Mouse (Mus musculus) kidney, postnatal 10 days (tissue): ENCODE data around the gene Clcf1.
"Not testable (repeated sequence)": the region's sequence is repeated elsewhere in the genome, so short reads cannot be mapped to it uniquely, and the experiment has no call there.

Experiments
- DNase-seq: peaks from one replicate; pipeline ENCODE4 v3.0.0; 2021; ENCODE audit warnings: mixed read lengths

Clcf1 gene

DNA sequence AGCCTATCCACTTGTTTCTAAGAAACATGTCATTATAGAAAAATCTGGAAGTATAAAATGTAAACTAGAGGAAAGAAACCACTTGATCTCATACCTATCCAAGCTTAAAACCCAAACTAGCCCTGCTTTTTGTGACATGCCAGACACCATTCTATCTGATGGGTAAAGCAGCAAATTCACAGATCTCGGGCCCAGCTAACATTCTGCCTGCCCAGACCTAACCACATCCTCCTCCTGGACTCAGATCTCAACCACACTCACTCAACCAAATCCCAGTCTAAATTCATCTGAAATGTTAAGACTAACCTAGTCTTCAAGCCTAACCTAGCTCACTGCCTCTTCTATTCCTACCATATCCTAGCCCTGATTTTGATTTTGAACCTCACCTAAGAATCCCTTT is 4.7 kb downstream of the Clcf1 start:
- DNase-seq: no peak

DNA sequence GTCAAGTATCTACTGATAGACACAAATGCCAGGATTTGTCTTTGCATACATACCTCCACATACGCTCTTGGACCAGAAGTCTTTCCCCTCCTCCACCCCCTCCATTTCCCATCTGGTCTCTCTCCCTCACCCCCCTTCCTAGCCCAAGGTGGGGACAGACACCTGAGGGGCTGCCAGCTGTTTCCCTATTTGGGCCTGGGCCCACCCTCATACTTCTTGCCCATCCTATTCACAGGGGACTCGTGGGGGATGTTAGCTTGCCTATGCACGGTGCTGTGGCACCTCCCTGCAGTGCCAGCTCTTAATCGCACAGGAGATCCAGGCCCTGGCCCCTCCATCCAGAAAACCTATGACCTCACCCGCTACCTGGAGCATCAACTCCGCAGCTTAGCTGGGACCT is 5.9 kb downstream of the Clcf1 start:
- no peak for DNase-seq

DNA sequence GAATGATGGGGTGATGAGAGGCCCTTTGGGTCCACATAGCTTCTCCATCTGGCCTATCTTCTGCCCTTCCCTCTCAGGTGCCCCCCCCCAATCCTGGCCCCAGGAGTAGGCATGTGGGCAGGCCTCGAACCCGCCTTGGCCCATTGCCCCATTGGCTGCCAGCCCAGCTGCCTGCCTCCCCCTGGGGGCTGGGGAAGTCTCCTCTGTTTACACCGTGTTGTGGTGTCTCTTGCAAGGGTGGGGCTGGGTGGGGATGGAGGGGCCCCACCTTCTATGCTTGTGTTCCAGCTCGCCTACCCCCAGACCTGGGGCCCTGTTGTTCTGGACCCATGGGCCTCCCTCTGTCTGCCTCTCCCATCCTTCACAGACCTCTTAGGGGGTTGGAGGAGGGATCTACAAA is 6.4 kb downstream of the Clcf1 start:
- peak; percentile 60 for DNase-seq

DNA sequence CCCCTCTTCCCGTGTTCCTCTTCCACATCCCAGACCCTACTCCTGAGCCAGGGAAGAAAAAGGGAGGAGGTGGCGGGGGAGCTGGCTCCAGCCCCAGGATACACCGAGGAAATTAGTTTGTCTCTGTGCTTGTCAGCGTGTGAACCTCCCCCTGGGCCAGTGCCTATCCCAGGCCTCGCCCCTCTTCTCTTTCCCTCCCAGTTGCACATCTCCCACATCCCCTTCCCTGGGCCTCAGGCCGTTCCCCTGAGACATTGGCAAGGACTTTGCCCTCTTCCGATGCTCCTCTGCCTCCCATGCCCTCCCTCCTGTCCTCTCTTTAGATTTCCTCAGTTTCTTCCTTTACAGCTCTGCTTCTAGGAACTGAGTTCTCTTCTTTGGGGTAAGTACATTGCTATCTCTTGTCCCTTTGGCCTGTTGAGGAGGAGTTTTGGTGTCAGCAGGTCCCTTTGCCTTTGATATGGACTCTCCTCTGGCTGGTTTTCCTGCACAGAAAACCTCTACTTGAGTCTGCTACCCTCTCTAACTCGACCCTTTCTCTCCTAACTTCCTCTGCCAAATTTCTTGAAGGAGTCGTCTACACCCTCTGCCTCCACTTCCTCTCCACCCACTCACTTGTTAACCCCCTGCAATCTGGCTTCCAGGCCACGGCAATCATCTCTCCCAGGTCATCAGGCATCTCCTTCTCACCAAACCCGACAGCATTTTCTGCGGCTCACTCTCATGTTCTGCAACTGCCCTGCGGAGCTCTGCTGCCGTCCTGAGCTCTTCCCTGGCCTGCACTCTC is 7.1 kb downstream of the Clcf1 start:
- peak; percentile 67 for DNase-seq

DNA sequence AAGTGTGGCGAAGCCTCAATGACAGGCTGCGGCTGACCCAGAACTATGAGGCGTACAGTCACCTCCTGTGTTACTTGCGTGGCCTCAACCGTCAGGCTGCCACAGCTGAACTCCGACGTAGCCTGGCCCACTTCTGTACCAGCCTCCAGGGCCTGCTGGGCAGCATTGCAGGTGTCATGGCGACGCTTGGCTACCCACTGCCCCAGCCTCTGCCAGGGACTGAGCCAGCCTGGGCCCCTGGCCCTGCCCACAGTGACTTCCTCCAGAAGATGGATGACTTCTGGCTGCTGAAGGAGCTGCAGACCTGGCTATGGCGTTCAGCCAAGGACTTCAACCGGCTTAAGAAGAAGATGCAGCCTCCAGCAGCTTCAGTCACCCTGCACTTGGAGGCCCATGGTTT is 8.1 kb downstream of the Clcf1 start:
- DNase-seq: peak; percentile 80

DNA sequence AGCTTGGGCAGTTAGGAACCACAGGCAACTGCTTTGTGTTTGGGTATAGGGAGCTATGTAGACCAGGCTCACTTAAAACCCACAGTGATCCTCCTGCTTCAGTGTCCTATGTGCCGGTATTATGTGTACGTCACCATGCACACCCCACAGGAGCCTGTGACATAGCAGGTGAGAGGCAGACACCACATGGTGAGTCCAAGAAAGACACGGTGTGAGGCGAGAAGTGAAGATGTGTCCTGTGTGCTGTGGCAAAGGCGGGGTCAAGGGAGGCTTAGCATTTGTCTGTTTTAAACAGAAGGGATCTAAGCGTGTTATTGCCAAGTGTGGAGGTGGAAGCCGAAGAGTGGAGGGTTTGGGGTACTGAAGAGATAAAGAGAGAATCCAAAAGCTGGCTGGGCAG is 12.7 kb downstream of the Clcf1 start:
- no peak for DNase-seq

DNA sequence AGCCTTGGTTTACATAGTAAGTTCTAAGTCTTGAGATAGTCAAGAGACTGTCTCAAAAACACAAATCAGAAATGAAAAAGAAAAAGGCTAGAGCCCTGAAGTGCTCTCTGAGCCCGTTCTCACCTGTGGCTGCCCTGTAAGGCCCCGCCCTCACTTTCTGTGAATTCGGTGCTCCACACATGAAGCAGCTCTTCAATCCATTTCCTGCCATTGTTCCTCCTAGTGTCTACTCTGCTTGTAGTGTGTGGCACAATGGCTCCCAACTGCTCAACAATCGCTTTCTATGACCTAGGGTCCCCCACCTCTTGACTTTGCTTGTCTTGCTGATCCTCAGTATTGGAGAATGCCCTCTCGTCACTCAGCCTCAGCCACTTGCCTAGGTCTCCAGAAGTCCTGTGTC is 13.4 kb downstream of the Clcf1 start:
- no peak for DNase-seq

DNA sequence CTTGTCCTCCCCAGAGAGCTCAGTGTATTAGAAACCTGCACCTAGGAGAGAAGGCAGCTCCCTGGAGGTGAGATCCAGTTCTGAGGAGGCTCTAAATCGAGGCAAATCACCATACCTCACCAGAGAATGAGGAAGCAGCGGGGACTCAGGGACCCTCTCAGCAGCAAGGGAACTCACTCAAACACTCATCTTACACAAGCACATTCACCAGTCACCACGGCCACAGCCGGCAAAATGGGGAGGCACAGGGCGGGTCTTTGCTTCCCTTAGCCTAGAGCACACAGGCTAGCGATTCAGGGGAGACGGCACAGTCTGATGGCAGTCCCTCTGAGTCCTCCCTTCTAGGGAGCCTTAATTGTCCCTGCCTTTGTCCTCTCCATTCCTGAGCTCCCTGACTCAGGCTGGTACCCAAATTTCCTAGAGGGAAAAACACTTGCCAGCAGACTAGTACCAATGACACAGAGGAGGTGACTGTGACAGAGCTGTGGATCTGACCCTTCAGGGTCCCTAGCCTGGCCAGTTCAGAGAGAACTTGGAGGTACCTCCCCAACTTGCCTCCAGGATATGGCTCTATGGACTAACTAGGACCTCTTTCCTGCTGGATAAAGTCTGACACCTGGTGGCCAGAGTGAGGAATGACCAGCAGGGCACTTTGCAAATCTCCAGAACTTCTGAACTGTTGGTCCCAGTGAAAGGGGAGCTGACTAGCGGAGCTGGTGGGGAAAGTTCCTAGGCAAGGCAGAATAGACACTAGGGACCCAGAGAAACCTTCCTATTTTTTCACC is 14.0 kb downstream of the Clcf1 start:
- peak; percentile 84 for DNase-seq

DNA sequence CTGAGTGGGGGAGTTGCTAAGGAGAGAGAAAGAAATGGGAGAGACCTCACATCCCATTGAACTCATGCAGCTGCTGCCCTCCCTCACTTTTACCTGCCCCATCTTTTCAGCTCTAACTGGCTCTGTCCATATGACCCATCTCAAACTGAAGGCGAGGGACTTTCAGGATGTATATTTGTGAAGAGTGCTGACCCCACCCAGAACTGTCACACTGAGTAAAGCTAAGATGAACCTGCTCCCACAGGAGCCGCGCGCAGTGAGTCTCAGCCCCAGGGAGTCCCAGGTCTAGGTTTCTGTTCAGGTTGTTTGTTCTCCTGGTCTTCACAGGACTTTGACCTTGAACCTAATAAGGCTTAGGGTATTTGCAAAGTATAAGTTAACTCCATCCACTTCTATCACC is 14.9 kb downstream of the Clcf1 start:
- no peak for DNase-seq

DNA sequence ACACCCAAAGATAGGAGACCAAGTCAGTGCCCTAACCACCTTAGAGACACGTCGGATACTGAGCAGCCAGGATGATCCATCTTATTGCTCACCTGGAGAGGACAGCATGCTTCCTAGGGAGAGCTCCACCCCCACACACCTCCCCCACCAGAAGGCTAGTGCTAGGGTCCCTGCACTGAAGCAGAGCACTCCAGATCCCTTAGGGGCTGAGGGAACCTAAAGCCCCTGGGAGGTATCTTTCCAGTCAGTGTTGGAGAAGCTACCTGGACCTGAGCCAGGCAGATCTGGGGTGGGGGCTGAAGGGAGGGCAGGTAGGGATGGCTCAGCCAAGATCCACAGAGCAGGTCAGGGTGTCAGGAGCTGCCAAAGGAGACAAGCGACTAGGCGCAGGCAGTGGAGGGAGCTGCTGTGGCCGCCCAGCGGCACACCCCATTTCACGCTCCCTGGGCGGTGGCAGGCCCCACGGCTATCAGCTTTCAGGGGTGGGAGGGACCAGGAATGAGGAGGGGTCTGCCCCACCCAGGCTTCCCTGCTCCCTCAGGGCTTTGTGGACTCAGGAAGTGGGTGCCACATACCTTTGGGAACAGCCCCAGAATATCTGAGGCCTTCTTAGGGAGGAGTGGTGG is 15.5 kb downstream of the Clcf1 start:
- peak; percentile 51 for DNase-seq

DNA sequence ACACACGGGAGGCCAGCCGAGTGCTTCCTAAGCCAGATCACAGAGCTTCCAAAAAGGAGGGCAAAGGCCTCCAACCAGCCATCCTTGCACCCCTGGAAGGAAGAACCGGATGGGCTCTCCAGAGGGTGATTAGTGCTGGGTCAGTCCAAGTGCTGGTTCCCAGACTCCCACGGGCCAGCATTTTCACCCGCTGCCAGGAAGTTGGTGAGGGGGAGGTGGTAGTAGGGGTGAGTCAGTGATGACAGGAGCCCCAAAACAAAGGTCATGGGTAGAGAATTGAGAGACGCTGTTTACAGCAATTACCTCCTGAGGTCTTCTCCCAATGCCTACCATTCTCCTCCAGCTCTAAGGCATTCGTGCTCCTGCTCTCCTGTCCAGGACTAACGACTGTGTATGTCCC is 16.4 kb downstream of the Clcf1 start:
- peak; percentile 42 for DNase-seq

DNA sequence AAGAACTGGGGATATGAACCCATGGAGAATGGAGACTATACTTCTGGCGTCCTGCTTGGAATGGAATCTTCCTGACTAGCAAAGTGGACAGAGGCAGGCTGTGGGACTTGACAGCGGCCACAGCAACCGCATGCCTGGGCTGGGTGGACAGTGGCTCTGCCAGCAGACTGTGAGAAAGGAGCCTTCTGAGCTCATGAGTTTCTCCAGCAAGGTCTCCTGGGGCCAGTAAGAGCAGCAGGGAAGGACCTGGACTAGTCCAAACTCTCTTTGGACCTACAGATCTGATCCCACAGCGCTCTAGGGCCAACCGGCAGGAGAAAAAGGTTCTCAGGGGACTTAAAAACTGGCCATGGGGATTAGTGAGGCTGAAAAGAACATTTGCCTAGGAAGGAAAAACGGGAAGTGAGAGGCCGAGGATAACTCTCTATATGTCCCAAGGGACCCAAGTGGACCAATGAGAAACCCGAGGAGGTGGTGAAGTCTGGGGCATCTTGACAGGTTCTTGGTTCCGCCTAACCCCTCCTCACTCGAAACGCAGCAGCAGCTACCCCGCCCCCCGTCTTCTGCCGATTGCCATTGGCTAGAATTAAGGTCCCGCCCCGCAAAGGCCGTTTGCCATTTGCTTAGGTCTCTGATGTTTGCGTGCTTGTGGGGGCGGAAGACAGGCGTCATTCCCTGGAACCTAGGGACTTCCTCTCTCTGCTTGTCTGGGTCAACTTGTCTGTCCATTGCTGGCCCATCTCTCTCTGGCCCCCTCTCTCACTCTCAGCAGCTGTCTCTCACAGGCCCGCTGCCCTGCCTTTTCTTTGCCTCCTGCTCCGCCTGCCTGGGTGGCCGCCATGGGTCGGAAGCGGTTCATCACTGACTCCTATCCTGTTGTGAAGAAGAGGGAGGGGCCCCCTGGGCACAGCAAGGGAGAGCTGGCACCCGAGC is 17.5 kb downstream of the Clcf1 start, which contains the start of gene Pold4:
Gene Pold4, plus strand, starts transcription at position 647 of the 933 bp plus-strand sequence.
- peak; percentile 99 for DNase-seq

DNA sequence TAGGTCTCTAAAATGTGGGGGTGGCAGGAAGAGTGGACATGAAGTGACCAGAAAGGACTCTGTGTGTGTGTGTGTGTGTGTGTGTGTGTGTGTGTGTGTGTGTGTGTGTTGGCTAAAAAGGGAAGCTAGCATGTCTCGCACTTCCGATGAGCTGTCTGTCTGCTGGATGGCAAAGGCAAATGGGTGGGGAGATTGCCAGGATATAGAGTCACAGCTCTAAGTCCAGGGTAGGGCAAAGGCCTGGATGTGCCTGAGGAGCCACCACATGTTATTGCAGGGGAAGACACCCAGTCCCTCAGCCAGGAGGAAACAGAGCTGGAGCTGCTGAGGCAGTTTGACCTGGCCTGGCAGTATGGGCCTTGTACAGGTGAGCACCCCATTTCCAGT is 18.1 kb downstream of the Clcf1 start:
- no peak for DNase-seq

DNA sequence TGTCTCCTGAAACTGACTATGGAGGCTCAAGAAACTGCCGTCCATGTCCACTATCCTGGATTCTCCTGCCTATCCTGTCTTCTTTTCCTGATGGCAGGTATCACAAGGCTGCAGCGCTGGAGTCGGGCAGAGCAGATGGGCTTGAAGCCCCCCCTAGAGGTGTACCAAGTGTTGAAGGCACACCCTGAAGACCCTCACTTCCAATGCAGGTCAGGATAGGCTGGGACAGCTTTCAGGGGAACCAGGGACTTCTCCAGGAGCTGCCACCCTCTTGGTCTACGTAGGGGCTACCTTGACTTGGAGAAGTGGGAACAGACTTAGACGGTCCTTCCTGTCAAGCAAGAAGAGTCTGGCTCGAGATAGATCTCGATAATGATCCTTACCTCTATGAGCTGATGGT is 18.6 kb downstream of the Clcf1 start:
- DNase-seq: no peak

DNA sequence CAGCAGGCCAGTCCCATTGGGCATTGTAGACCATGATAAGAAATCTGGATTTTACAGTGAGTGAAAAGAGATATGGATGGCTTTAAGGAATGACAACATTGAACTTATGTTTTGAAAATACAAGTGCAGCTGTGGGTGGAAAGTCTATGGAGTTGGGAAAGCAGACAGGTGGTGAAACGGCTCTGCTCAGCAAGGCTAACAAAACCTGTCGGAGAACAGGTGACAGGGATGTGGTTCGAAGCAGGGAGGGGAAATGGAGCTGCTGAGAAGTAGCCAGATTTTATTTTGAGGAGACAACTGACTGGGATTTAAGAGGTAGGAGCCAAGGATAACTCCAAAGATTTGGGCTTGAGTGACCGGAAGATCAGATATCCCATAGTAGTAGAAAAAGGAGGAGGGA is 20.5 kb downstream of the Clcf1 start:
- no peak for DNase-seq

DNA sequence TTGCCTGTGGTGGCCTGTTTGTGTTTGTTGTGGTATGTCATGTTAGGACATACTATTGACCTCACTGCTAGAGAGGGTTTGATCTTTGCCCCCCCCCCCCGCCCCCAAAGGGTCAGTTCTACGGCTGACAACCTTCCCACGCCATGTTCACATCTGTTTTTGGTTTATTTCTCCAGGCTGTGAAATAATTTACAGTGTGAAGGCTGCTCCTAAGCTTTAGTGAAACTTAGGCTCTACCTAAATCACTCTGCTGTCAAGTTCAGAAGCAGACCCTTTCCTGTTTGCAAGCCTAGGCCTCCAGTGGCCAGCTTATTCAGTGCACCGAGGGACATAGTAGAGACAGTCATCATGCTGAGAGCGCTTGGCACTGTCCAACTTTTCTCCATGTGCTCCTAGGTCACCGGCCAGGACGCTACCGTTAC is 26.2 kb downstream of the Clcf1 start:
- DNase-seq: no peak

DNA sequence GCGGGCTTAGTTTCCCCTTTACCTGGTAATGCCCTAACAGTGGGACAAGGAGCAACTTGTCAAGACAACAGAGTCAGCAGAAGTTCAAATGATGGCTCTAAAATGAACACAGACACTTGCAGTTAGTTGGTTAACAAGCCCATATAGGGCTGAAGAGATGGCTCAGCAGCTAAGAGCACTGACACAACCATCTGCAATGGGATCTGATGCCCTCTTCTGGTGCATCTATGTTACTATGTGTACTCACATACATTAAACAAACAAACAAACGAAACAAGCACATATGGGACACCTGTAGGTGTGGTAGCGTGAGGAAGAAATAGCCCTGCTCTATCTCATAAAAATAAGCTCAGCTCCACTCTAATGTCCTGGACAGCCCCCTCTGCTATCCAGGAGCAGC is 28.4 kb downstream of the Clcf1 start:
- DNase-seq: no peak

DNA sequence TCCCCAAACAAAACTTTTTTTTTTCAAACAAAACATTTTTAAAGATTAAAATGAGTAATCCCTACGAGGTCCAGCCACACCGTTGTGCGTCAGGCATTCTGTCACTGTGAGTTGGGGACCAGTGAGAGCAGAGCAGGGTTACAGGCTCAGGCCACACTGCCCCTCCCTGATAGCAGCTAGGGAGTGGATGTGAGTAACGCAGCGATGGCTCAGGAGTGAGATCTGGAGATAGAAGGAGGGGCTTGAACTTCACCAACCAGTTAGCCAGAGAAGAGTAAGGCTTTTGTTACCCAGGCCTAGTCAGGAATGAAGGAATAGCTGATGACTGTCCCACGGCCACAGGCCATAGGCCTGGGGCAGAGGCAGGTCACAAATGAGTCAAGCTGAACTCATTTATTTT is 30.7 kb downstream of the Clcf1 start:
- no peak for DNase-seq

DNA sequence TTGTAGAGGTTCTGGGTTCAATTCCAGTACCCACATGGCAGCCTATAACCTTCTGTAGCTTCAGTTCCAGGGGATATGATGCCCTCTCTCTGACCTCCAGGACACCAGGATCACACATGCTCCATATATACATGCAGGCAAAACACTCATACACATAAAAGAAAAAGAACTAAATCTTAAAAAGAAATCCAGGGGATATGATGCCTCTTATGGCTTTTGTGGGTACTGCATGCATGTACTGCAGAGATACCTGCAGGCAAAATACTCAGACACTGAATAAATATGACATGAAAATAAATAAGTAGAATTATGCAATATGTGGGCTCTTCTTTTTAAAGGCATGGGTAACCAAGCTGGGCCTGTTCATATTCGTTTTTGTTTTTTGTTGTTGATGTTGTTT is 33.0 kb downstream of the Clcf1 start:
- no peak for DNase-seq

DNA sequence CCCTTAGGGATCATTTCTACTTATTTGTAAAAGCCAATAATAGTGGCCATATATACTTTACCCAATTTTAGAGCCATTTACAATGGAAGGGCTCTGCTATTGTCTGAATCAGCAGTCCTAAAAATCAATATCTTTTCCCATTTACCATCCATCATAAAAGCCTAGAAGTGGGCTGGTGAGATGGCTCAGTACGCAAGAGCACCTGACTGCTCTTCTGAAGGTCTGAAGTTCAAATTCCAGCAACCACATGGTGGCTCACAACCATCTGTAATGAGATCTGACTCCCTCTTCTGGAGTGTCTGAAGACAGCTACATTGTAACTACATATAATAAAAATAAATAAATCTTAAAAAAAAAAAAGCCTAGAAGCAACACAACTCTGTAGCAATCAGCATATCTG is 34.6 kb downstream of the Clcf1 start:
- DNase-seq: not testable (repeated sequence)

DNA sequence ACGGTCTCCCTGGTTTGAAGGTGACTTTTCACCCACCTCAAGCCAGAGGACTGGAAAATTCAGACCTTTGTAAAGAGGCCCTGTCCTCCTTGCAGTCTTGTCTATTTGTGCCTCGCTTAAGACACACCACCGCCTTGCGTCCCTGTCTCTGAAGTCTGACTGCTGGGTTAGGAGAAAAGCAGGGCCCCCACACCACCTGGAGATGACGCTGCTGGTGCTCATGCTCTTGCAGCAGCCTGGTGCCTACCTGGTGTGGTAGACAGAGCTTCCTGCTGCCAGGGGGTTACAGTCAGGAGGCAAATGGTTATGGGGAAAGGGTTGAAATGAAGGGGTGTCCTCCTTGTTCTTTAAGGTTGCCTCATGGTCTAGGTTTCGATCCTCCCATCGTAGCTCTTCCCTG is 40.2 kb downstream of the Clcf1 start:
- no peak for DNase-seq

DNA sequence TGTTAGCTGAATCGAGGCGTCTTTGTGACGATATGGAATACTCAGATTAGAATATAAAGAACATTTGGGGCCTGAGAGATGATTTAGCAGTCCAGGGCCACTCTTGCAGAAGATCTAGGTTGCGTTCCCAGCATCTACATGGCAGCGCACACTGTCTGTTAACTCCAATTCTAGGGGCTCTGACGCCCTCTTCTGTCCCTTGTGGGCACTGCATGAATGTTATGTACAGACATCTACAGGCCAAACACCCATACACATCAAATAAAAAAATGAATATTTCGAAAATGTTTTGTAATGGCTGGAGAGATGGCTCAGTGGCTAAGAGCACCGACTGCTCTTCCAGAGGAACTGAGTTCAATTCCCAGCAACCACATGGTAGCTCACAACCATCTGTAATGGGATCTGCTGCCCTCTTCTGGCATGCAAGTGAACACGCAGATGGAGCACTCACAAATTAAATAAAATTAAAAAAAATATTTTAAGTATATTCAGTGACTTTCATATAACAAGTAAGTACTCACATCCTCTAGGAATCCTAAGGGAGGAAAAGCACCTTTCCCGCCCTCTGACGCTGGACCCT is 41.6 kb downstream of the Clcf1 start:
- no peak for DNase-seq
